Mouse (Mus musculus) MEL-GATA-1-ER (cell line): ENCODE data around the gene Cby3.
A peak's percentile ranks its signal among the peaks of the same experiment; 100 is the strongest.
"Not testable (repeated sequence)": the region's sequence is repeated elsewhere in the genome, so short reads cannot be mapped to it uniquely, and the experiment has no call there.

Experiments
- DNase-seq: peaks from one replicate; pipeline ENCODE4 v3.0.0-alpha.2; 2012; ENCODE audit warnings: low read depth; ENCODE audit errors: extremely low read depth

The Cby3 gene

DNA sequence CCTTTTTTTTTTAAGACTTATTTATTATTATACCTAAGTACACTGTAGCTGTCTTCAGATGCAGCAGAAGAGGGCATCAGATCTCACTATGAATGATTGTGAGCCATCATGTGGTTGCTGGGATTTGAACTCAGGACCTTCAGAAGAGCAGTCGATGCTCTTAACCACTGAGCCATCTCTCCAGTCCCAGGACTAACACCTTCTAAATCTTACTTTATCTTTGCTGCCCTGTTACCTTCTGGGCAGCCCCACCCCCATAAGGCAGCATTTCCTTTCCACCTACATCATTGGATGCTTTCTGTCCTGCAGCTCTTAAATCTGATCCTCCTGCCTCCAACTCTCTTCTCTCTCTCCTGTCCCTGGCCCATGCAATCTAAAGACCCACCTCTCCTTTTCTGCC lies 7.0 kb downstream of the Cby3 start:
- DNase-seq = not testable (repeated sequence)

DNA sequence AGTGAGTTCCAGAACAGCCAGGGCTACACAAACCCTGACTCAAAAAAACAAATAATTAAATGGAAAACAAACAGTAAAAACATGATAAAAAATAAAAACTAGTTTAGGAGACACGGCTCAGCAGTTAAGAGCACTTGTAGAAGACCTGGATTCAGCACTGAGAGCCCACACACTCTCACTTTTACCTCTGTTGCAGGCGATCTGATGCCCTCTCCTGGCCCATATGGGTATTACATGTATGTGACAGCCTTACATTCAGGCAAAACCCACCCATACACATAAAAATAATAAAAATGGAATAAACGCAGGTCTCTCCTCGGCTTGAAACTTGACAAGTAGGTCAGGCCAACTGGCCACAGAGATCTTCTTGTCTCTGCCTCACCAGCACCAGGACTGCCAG lies 10.3 kb downstream of the Cby3 start:
- DNase-seq = peak; percentile 64

DNA sequence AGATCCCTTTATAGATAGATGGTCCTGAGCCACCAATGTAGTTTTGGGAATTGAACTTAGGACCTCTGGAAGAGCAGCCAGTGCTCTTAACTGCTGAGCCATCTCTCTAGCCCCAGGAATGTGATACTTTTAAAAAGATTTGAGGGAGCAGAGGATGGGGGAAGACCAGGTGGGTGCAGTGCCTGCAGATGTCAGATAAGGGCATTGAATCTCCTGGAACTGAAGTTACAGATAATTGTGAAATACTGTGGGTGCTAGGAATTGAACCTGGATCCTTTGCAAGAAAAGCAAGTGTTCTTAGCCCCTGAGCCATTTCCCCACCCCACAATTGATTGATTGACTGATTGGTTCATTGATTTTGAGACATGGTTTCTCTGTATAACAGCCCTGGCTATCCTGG lies 11.1 kb downstream of the Cby3 start:
- no peak for DNase-seq

DNA sequence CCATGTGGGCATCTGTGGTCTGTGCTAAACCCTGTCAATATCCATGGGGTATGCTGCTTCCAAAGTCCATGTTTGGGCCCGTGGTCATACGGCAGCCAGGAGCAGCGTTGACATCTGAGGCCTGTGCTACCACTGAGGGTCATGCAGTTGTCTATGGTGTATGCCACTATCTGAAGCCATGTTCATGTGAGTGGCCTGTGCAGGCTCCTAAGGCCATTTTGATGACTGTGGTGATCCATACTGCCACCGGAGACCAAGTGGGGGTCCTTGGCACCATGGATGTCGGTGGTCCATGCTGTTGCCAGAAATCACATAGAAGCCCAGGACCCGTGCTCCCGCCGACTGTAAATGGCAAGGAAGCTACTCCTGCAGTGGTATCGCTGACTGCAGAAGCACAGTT lies 13.3 kb downstream of the Cby3 start:
- no peak for DNase-seq

DNA sequence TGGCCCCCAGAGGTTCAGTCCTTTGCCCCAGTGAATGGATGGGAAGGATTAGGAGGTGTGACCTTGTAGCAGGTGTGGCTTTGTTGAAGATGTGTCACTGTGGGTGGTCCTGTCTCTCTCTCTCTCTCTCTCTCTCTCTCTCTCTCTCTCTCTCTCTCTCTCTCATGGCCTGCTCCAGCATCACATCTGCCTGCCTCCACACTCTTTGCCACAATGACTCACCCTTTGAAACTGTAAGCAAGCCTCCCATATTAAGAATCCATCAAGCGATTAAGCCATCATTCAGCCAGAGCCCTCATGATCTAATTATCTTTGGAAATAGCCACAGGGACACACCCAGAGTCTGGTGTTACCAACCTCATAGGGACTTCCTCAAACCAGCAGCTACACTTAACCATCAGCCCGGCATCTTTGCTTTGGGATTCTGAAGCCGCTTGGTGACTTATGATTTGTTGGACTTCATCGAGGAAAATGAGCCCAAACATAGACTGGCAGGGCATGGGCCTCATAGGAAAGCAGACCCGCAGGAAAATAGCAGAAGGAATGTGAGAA lies 15.2 kb downstream of the Cby3 start:
- DNase-seq = peak; percentile 82

DNA sequence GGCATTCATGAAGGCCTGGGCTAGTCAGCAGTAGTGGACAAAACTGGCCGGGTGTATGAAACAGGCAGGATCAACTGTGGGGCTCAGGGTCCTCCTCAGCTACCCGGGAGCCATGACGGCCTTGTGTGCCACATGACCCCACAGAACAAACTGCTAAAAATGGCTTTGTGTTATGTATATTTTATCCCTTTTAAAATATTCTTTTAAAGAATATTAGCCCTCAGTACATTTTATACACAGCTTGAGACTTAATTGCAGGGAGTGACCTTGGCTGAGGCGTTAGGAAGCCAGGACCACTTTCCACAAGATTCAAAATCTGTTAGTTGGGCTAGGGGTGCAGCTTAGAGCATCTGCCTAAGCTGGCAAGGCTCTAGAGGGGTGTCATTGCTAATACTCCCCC lies 16.7 kb downstream of the Cby3 start:
- DNase-seq = no peak

DNA sequence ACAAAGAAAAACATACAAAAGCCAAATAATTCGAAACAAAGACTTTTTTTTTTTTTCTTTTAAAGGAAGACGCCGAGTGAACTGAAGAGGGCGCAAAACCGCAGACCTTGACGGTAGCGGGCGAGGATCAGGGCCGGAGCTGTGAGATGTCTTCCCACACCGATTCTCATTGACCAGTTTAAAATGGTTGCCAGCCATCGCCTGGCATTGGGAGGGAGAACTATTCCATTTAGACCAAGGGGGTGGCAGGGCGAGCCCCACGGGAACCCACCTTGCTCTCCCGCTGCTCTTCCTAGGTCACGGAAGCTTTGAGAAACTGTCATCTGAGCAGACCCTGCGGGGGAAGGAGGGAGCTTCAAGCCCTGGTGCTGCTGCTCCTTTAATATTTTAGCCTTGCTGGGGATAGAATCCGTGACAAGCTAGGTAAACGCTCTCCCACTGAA lies 17.2 kb downstream of the Cby3 start:
- DNase-seq = no peak

DNA sequence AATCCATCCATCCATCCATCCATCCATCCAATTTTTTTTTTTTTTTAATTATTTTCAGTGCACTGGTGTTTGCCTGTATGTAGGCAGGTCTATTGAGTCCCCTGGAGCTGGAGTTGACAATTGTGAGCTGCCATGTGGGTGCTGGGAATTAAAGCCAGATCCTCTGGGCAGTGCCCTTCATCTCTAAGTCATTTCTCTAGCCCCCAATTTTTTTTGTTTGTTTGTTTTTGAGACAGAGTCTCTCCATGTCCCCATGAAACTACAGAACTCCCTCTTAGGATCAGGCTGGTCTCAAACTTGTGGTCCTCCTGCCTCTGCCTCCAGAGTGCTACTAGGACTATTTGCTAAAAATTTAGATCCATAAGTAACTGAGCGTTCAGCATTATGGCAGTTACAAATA lies 17.6 kb downstream of the Cby3 start:
- DNase-seq = no peak

DNA sequence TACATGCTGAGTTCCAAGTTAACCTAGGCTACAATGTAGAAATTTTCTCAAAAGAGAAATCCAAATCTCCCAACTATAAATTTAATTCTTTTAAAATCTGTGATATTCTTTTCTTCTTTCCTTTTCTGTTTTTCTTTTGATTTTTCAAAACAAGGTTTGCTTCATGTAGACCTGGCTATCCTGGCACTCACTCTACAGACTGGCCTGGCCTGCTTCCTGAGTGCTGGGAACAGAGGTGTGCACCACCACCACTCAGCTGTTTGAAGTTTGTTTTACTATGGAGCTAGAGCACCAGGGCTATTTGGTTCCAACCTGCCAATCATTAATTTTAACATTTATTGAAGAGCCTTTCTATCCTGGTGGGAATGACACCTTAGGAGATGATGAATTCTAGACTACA lies 18.8 kb downstream of the Cby3 start:
- no peak for DNase-seq

DNA sequence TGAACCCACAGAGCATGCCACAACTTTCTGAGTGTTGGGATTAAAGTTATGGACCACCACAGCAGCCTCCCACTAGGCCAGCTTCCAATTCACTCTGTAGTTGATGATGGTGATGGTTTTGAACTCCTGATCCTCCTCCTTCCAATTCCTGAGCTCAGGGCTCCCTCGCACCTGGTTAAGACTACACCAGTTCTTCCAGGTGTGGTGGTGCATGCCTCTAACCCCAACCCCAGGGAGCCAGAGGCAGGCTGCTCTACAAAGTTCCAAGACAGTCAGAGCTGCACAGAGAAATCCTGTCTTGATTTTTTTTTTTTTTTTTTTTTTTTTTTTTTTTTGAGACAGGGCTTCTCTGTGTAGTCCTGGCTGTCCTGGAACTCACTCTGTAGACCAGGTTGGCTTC lies 19.4 kb downstream of the Cby3 start:
- DNase-seq = no peak

DNA sequence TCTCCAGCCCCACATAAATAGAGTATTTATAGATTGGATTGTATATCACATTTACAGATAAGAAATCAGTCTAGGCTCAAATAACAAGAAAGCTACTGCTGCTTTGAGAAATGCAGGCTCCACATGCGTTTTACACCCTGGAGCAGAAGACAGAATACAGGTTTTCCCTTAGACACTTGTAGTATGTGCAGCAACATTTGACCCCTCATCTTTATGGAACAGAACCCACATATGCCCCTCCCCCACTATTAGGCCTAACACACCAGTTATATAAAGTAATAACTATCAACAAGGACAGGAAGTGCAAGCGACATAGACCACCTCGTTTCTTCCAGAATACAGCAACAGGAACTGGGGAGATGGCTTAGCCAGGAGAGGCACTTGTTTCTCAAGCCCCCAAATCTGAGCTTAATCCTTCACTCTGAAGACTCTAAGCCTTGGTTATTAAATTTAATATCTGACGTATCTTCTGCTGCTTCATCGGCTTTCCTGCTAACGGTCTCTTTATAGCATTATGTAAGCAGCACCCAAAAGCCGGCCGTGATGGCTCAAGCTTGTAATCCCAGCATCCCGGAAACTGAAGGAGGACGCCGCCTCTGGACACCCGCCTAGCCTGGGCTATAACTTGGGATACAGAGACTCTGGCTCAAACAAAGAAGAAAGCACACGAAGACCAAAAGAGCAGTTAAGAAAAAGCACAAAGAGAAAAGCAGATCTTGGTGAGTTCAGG lies 20.2 kb downstream of the Cby3 start:
- DNase-seq = no peak

DNA sequence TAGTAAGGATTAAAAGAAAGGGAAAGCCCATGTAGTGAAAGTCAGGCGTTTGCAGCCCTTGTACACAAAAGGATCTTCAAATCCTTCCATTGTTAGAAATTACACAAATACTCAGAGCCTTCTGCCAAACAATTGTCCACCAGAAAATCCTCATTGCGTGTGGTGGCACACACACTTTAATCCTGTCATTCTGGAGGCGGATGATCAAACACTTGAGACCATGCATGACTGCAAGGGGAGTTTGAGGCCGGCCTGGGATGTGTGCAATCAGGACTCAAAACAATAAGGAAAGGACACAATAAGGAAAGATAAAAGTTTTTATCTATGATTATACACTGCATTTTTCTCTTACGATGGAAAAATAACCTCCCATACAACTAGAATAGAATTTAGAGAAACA lies 21.2 kb downstream of the Cby3 start:
- no peak for DNase-seq

DNA sequence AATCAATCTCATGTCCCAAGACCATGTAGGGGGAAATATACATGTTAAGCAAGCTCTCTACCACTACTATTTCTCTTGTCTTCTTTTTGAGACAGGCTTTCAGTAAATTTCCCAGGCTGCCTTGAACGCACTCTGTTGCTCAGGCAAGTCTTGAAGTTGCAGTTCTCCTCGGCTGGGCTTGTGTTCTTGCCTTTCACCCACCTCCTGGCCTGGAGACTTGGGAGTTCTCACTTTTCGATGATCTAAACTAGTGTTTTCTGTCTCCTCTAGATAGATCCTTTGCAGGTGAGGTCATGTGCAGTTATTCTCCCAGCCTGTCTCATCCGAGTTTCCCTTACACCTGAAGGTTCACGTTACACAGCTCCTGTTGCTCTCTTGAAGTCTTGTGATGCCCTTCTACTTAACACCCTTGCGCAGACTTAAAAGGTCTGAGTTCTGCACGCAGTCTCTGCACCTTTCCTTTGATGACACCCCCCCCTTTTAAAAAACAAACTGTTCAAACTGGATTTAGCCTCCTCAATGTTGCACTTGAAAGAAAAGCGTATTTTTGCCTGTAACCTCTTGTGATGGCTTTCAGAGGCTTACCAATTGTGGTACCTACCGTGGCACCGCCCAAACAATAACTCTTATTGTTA lies 22.0 kb downstream of the Cby3 start:
- no peak for DNase-seq

DNA sequence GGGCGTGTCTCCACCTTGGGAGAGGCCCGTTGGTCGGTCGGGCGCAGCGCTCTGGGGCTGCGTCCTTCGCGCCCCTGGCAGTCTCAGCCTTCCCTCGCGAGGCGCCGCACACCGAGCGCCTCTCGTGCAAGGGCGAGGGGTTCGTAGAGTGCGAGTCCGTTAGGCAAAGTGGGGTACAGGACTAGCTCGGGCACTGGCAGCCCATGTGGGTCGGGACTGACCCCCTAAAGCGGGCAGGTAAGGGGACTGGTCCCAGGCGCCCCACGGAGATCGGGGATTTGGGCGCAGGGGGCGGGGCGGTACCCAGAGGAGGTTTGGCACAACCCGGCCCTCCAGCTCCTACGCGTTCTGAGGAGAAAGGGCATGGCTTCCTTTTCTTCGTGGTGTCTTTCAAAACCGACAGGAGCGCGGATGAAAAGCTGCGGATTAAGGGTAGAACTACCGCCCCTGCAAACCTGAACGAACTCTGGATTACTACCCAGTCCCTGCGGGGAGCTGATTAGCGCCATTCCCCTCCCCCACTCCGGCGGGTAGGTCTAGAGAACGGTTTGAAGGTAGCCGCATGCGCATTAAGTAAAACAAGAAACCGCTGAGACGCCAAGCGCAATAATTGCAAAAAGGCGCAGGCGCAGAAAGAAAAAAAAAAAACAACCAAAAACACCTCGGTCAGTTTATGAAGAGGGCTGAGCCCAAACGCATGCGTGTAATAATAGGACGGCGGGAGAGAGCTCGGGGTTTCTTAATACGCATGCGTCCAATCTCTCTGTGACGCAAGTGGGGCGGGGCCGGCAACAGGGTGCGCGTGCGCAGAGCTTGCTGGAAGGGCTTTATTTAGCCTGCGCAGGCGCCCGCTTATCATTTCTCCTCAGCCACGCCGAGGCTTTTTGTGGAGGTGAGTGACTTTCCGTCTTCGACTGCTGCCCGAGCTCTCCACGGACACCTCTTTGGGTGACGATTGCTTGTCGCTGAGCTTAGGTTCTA lies 22.9 kb downstream of the Cby3 start, which contains the start of gene Hnrnph1:
Gene Hnrnph1, plus strand, starts transcription at position 80 of the 981 bp plus-strand sequence.
- peak; percentile 96 for DNase-seq

DNA sequence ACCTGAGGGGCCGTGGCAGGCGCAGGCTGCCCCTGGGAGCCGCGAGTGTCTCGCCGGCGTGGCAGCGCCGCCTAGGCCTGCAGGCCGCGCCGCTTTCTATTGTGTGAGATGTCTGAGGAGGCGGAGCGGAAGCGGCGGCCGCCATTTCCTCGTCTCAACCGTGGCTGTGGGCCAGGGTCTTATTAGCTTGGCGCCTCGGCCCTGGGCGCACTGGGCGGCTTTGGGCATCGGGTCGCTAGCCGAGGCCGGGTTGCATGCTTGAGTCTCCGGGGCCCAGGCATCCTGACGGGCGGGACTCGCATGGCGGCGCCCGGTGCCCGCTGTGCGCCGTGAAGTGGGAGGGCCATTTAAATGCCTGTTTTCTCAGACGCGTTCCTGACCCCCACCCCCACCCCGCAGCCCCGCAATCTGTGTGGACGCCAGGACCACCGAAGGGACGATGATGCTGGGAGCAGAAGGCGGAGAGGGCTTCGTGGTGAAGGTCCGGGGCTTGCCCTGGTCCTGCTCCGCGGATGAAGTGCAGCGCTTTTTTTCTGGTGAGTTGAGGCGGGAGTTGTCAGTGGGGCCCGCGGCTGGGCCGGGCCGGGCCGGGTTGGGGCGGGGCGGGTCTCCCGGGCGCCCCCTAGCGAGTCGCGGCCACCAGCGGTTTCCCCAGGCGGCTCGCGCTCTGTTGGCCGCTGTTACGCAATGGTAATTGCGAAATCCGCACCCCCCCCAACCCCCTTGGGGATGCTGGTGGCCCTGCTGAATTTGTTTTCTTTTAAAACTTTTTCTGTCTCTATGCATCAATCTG lies 23.8 kb downstream of the Cby3 start:
- no peak for DNase-seq

DNA sequence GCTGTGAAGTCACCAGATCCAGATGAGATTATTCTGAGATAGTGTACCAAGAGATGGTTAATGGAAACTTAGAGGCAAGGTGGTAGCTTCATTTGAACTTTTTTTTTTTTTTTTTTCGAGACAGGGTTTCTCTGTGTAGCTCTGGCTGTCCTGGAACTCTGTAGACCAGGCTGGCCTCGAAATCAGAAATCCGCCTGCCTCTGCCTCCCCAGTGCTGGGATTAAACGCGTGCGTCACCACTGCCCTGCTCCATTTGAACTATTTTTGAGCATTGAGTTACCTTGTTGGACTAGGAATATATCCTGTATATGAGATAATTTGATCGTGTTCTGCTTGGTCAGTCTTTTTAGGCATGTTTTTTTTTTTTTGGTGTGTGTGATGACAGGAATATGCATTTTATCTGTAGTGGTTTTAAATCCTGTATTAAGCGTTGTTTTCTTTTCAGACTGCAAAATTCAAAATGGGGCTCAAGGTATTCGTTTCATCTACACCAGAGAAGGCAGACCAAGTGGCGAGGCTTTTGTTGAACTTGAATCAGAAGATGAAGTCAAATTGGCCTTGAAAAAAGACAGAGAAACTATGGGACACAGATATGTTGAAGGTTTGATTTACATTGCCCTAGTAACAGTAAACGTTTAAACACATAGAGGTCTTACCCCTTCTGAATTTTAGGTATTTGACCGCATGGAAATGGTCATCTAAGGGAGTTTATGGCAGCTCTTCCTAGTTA lies 24.9 kb downstream of the Cby3 start:
- no peak for DNase-seq

DNA sequence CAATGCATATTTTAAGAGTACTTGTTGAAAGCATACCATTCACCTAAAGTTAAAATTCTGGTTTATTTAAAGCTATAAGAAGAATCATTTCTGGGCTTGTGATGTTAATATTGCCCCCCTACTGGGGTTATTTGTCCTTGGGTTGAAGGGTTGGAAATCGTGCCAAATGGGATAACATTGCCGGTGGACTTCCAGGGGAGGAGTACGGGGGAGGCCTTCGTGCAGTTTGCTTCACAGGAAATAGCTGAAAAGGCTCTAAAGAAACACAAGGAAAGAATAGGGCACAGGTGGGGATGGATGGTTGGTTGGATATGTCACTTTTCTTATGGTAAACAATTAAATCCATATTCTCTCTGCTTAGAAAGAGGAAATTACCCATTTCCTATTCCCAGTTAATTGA lies 27.0 kb downstream of the Cby3 start:
- no peak for DNase-seq

DNA sequence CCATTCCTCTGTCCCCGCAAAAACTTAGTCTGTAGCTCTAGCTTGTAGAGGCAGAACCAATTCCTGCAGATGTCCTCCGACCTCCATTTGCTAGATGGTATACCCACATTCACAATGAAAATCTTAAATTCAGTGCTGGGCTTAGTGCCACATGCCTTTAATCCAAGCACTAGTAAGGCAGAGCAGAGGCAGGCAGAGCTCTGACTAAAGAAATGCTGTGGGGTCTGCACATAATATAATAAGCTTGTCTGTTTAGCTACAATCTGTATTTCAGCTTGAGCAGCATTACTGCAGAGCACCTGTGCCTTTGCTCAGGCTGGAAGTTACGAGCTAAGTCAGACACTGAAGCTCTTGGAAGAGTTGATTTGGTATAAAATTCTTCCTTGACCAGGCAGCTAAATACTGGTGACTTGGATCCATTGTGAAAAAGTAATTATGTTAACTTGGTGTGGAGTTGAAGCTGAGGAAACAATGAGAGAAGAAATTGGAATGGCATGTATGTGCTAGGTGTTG lies 33.0 kb downstream of the Cby3 start:
- DNase-seq = no peak

DNA sequence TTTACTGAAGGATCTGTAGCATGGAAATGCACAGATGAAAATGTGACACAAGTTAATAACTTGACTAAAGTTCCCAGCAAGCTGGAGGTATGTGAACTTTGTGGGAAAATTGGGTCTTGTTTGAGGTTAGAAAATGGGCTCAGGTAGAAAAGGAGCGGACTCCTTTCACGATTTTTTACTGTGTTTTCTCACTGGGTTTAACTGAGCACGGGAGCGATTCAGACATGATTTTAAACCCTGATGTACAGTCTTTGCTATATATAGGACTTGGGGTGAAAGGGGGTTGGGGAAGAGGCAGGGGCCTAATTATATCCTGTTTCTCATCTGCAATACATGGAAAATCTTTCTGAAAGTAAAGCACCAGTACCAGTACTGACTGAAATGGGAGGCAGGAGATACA lies 33.4 kb downstream of the Cby3 start:
- no peak for DNase-seq
